Mouse (Mus musculus): ENCODE measurements at regions not wholly inside any gene's neighbourhood (a gene's known extent, or its start where the extent isn't known, plus 50 kb on each side); places are given as distances from the start of the nearest gene placed in this dataset.

GRCm38 (mm10) chr14:24616306-24617125 is 129.6 kb downstream of the Rps24 start:
- WGBS = 73% methylated on average over 10 of the region's 10 CpGs
- H3K4me3 ChIP-seq (ENCODE audit: low read depth, low read length) = no peak overlapping the region
- no peak overlapping the region for H3K4me2 ChIP-seq (ENCODE audit: low read depth, low read length)
- H3K9me3 ChIP-seq (replicated peaks; ENCODE audit: control insufficient read depth, low read length) = no peaks in the 10 kb centered on the region
- no peak for DNase-seq (ENCODE audit: low spot score)
- H3K27me3 ChIP-seq (ENCODE audit: control insufficient read depth, insufficient read depth, low read length) = no peaks in the 10 kb centered on the region
- H3K9ac ChIP-seq (replicated peaks; ENCODE audit: low read length) = no peak overlapping the region
- H3K4me1 ChIP-seq (ENCODE audit: control insufficient read depth, insufficient read depth, low read length) = no peaks in the 10 kb centered on the region
- no peak for ATAC-seq (replicated peaks; ENCODE audit: insufficient number of reproducible peaks, low FRiP score, low TSS enrichment, low read depth)
- H3K27ac ChIP-seq (replicated peaks; ENCODE audit: low read depth, low read length) = no peak overlapping the region
- no peaks in the 10 kb centered on the region for H3K36me3 ChIP-seq (replicated peaks; ENCODE audit: control insufficient read depth, insufficient read depth, low read depth, low read length)

GRCm38 (mm10) chr14:24617126-24617375 is 130.1 kb downstream of the Rps24 start:
- H3K27ac ChIP-seq (replicated peaks; ENCODE audit: low read depth, low read length) = no peak overlapping the region
- no peaks in the 10 kb centered on the region for H3K9me3 ChIP-seq (replicated peaks; ENCODE audit: control insufficient read depth, low read length)
- H3K4me2 ChIP-seq (ENCODE audit: low read depth, low read length) = no peak overlapping the region
- DNase-seq (ENCODE audit: low spot score) (no peak), ATAC-seq (replicated peaks; ENCODE audit: insufficient number of reproducible peaks, low FRiP score, low TSS enrichment, low read depth) (no peak)
- no peaks in the 10 kb centered on the region for H3K4me1 ChIP-seq (ENCODE audit: control insufficient read depth, insufficient read depth, low read length)
- H3K36me3 ChIP-seq (replicated peaks; ENCODE audit: control insufficient read depth, insufficient read depth, low read depth, low read length) = no peaks in the 10 kb centered on the region
- WGBS = 48% methylated on average over 3 of the region's 3 CpGs
- no peaks in the 10 kb centered on the region for H3K27me3 ChIP-seq (ENCODE audit: control insufficient read depth, insufficient read depth, low read length)
- no peak overlapping the region for H3K9ac ChIP-seq (replicated peaks; ENCODE audit: low read length)
- H3K4me3 ChIP-seq (ENCODE audit: low read depth, low read length) = no peak overlapping the region

- no peak overlapping the region for H3K4me2 ChIP-seq (ENCODE audit: low read depth, low read length)
- no peak overlapping the region for H3K4me3 ChIP-seq (ENCODE audit: low read depth, low read length)
- no peaks in the 10 kb centered on the region for H3K27me3 ChIP-seq (ENCODE audit: control insufficient read depth, insufficient read depth, low read length)
- H3K27ac ChIP-seq (replicated peaks; ENCODE audit: low read depth, low read length) = no peak overlapping the region
- no peaks in the 10 kb centered on the region for H3K4me1 ChIP-seq (ENCODE audit: control insufficient read depth, insufficient read depth, low read length)
- WGBS = 59% methylated on average over 10 of the region's 10 CpGs
- DNase-seq (ENCODE audit: low spot score) = no peak
- H3K9ac ChIP-seq (replicated peaks; ENCODE audit: low read length) = no peak overlapping the region
- no peaks in the 10 kb centered on the region for H3K36me3 ChIP-seq (replicated peaks; ENCODE audit: control insufficient read depth, insufficient read depth, low read depth, low read length)
- ATAC-seq (replicated peaks; ENCODE audit: insufficient number of reproducible peaks, low FRiP score, low TSS enrichment, low read depth) = peak; percentile 78
- H3K9me3 ChIP-seq (replicated peaks; ENCODE audit: control insufficient read depth, low read length) = no peaks in the 10 kb centered on the region
Measured at GRCm38 (mm10) chr14:24617393-24617861, 130.5 kb downstream of the Rps24 start.

GRCm38 (mm10) chr14:24618226-24619038 is 131.5 kb downstream of the Rps24 start:
- Histone ChIP-seq H3K4me2 (ENCODE audit: low read depth, low read length) (no peak overlapping the region), H3K9me3 (replicated peaks; ENCODE audit: control insufficient read depth, low read length) (no peaks in the 10 kb centered on the region), H3K4me1 (ENCODE audit: control insufficient read depth, insufficient read depth, low read length) (no peaks in the 10 kb centered on the region), H3K27ac (replicated peaks; ENCODE audit: low read depth, low read length) (peak overlapping the region; percentile 30; the same call in 1 of the 2 replicates), H3K9ac (replicated peaks; ENCODE audit: low read length) (no peak overlapping the region), H3K27me3 (ENCODE audit: control insufficient read depth, insufficient read depth, low read length) (no peaks in the 10 kb centered on the region), H3K4me3 (ENCODE audit: low read depth, low read length) (no peak overlapping the region), H3K36me3 (replicated peaks; ENCODE audit: control insufficient read depth, insufficient read depth, low read depth, low read length) (no peaks in the 10 kb centered on the region)
- ATAC-seq (replicated peaks; ENCODE audit: insufficient number of reproducible peaks, low FRiP score, low TSS enrichment, low read depth) = peak; percentile 69; the same call in 1 of the 2 replicates
- peak; percentile 14 for DNase-seq (ENCODE audit: low spot score)
- 49% methylated on average over 15 of the region's 16 CpGs for WGBS

- no peak for ATAC-seq (replicated peaks; ENCODE audit: insufficient number of reproducible peaks, low FRiP score, low TSS enrichment, low read depth)
- 80% methylated on average over 1 of the region's 1 CpGs for WGBS
- no peaks in the 10 kb centered on the region for H3K4me1 ChIP-seq (ENCODE audit: control insufficient read depth, insufficient read depth, low read length)
Measured at GRCm38 (mm10) chr14:24631994-24632393, 145.1 kb downstream of the Rps24 start.

GRCm38 (mm10) chr14:24641853-24642252 is 154.9 kb downstream of the Rps24 start:
- 66% methylated on average over 5 of the region's 5 CpGs for WGBS
- Histone ChIP-seq H3K27me3 (ENCODE audit: control insufficient read depth, insufficient read depth, low read length) (no peaks in the 10 kb centered on the region), H3K4me3 (ENCODE audit: low read depth, low read length) (no peak overlapping the region), H3K4me1 (ENCODE audit: control insufficient read depth, insufficient read depth, low read length) (no peaks in the 10 kb centered on the region), H3K4me2 (ENCODE audit: low read depth, low read length) (no peak overlapping the region), H3K9ac (replicated peaks; ENCODE audit: low read length) (no peak overlapping the region), H3K9me3 (replicated peaks; ENCODE audit: control insufficient read depth, low read length) (no peaks in the 10 kb centered on the region), H3K36me3 (replicated peaks; ENCODE audit: control insufficient read depth, insufficient read depth, low read depth, low read length) (no peaks in the 10 kb centered on the region), H3K27ac (replicated peaks; ENCODE audit: low read depth, low read length) (no peak overlapping the region)
- DNase-seq (ENCODE audit: low spot score) (no peak), ATAC-seq (replicated peaks; ENCODE audit: insufficient number of reproducible peaks, low FRiP score, low TSS enrichment, low read depth) (no peak)

More at GRCm38 (mm10) chr14:24631994-24632393, 145.1 kb downstream of the Rps24 start:
- no peaks in the 10 kb centered on the region for H3K27me3 ChIP-seq (ENCODE audit: control insufficient read depth, insufficient read depth, low read length)
- no peaks in the 10 kb centered on the region for H3K9me3 ChIP-seq (replicated peaks; ENCODE audit: control insufficient read depth, low read length)
- H3K4me2 ChIP-seq (ENCODE audit: low read depth, low read length) = no peak overlapping the region
- H3K4me3 ChIP-seq (ENCODE audit: low read depth, low read length) = no peak overlapping the region
- DNase-seq (ENCODE audit: low spot score) = no peak
- no peak overlapping the region for H3K27ac ChIP-seq (replicated peaks; ENCODE audit: low read depth, low read length)
- no peaks in the 10 kb centered on the region for H3K36me3 ChIP-seq (replicated peaks; ENCODE audit: control insufficient read depth, insufficient read depth, low read depth, low read length)
- H3K9ac ChIP-seq (replicated peaks; ENCODE audit: low read length) = no peak overlapping the region

- H3K27ac ChIP-seq (replicated peaks; ENCODE audit: low read depth, low read length) = no peak overlapping the region
- ATAC-seq (replicated peaks; ENCODE audit: insufficient number of reproducible peaks, low FRiP score, low TSS enrichment, low read depth) = no peak
- WGBS = 23% methylated on average over 6 of the region's 6 CpGs
Measured at GRCm38 (mm10) chr14:24644117-24644808, 157.3 kb downstream of the Rps24 start.

More at GRCm38 (mm10) chr14:24644117-24644808, 157.3 kb downstream of the Rps24 start:
- Histone ChIP-seq H3K9me3 (replicated peaks; ENCODE audit: control insufficient read depth, low read length) (no peaks in the 10 kb centered on the region), H3K4me2 (ENCODE audit: low read depth, low read length) (no peak overlapping the region), H3K9ac (replicated peaks; ENCODE audit: low read length) (no peak overlapping the region), H3K4me1 (ENCODE audit: control insufficient read depth, insufficient read depth, low read length) (no peaks in the 10 kb centered on the region), H3K27me3 (ENCODE audit: control insufficient read depth, insufficient read depth, low read length) (no peaks in the 10 kb centered on the region), H3K4me3 (ENCODE audit: low read depth, low read length) (no peak overlapping the region), H3K36me3 (replicated peaks; ENCODE audit: control insufficient read depth, insufficient read depth, low read depth, low read length) (no peaks in the 10 kb centered on the region)
- no peak for DNase-seq (ENCODE audit: low spot score)
